Mouse (Mus musculus): ENCODE results near the gene Gm1113. TPM values are rescaled to one million over a fixed set of nuclear protein-coding genes. Genes with fewer than 3 reads are reported as not detected.

Gm1113 gene
- polyA plus RNA-seq, 1 experiment from 2014 or later: not detected

- H3K4me2 ChIP-seq (ENCODE audit: low read depth, severe bottlenecking): no peak overlapping the region
- ATAC-seq (ENCODE audit: insufficient number of reproducible peaks, low FRiP score, low TSS enrichment, low read depth): no peak
- no peak overlapping the region for H3K4me3 ChIP-seq (ENCODE audit: low read depth, low read length)
- H3K9ac ChIP-seq (ENCODE audit: low read length): 0 out of 2 replicates have a peak overlapping the region, but pooled peaks have one; percentile 19
- no peaks in the 10 kb centered on the region for H3K27me3 ChIP-seq (ENCODE audit: control insufficient read depth, insufficient read depth, low read length)
- H3K4me1 ChIP-seq (ENCODE audit: control insufficient read depth, insufficient read depth, low read length): peaks cover 22% of the 10 kb centered on the region
- DNase-seq (ENCODE audit: low spot score): no peak
- H3K27ac ChIP-seq (replicated peaks; ENCODE audit: low read depth, low read length): peak overlapping the region; percentile 50; the same call in 1 of the 2 replicates
- 80% methylated on average over 1 of the region's 1 CpGs for WGBS
- H3K36me3 ChIP-seq (ENCODE audit: control insufficient read depth, insufficient read depth, low read length): no peaks in the 10 kb centered on the region
- H3K9me3 ChIP-seq (ENCODE audit: control insufficient read depth, low read length): no peaks in the 10 kb centered on the region
Measured at GRCm38 (mm10) chr9:35522821-35523515, 4.9 kb upstream of the Gm1113 start.

- Histone ChIP-seq H3K27me3 (ENCODE audit: control insufficient read depth, insufficient read depth, low read length) (no peaks in the 10 kb centered on the region), H3K9ac (ENCODE audit: low read length) (no peak overlapping the region), H3K9me3 (ENCODE audit: control insufficient read depth, low read length) (no peaks in the 10 kb centered on the region), H3K4me2 (ENCODE audit: low read depth, severe bottlenecking) (no peak overlapping the region), H3K4me3 (ENCODE audit: low read depth, low read length) (no peak overlapping the region), H3K27ac (replicated peaks; ENCODE audit: low read depth, low read length) (no peak overlapping the region), H3K36me3 (ENCODE audit: control insufficient read depth, insufficient read depth, low read length) (no peaks in the 10 kb centered on the region), H3K4me1 (ENCODE audit: control insufficient read depth, insufficient read depth, low read length) (peaks cover 22% of the 10 kb centered on the region)
- ATAC-seq (ENCODE audit: insufficient number of reproducible peaks, low FRiP score, low TSS enrichment, low read depth) (no peak), DNase-seq (ENCODE audit: low spot score) (no peak)
- 72% methylated on average over 2 of the region's 2 CpGs for WGBS
Measured at GRCm38 (mm10) chr9:35522241-35522640, 4.2 kb upstream of the Gm1113 start.

GRCm38 (mm10) chr9:35520631-35521348 is 2.7 kb upstream of the Gm1113 start:
- ATAC-seq (ENCODE audit: insufficient number of reproducible peaks, low FRiP score, low TSS enrichment, low read depth): no peak
- H3K4me3 ChIP-seq (ENCODE audit: low read depth, low read length): no peak overlapping the region
- no peak for DNase-seq (ENCODE audit: low spot score)
- no peaks in the 10 kb centered on the region for H3K9me3 ChIP-seq (ENCODE audit: control insufficient read depth, low read length)
- no peak overlapping the region for H3K4me2 ChIP-seq (ENCODE audit: low read depth, severe bottlenecking)
- H3K4me1 ChIP-seq (ENCODE audit: control insufficient read depth, insufficient read depth, low read length): peaks cover 22% of the 10 kb centered on the region
- H3K27me3 ChIP-seq (ENCODE audit: control insufficient read depth, insufficient read depth, low read length): no peaks in the 10 kb centered on the region
- H3K9ac ChIP-seq (ENCODE audit: low read length): no peak overlapping the region
- H3K27ac ChIP-seq (replicated peaks; ENCODE audit: low read depth, low read length): no peak overlapping the region
- 81% methylated on average over 6 of the region's 6 CpGs for WGBS
- H3K36me3 ChIP-seq (ENCODE audit: control insufficient read depth, insufficient read depth, low read length): no peaks in the 10 kb centered on the region

GRCm38 (mm10) chr9:35516711-35517110 is 1.4 kb downstream of the Gm1113 start:
- H3K4me2 ChIP-seq (ENCODE audit: low read depth, severe bottlenecking): no peak overlapping the region
- H3K9me3 ChIP-seq (ENCODE audit: control insufficient read depth, low read length): no peaks in the 10 kb centered on the region
- no peaks in the 10 kb centered on the region for H3K27me3 ChIP-seq (ENCODE audit: control insufficient read depth, insufficient read depth, low read length)
- no peak overlapping the region for H3K4me3 ChIP-seq (ENCODE audit: low read depth, low read length)
- DNase-seq (ENCODE audit: low spot score) (no peak), ATAC-seq (ENCODE audit: insufficient number of reproducible peaks, low FRiP score, low TSS enrichment, low read depth) (no peak)
- H3K36me3 ChIP-seq (ENCODE audit: control insufficient read depth, insufficient read depth, low read length): no peaks in the 10 kb centered on the region
- H3K4me1 ChIP-seq (ENCODE audit: control insufficient read depth, insufficient read depth, low read length): peaks cover 3% of the 10 kb centered on the region; the same call in 1 of the 2 replicates
- 93% methylated on average over 16 of the region's 16 CpGs for WGBS
- H3K27ac ChIP-seq (replicated peaks; ENCODE audit: low read depth, low read length): no peak overlapping the region
- no peak overlapping the region for H3K9ac ChIP-seq (ENCODE audit: low read length)

- H3K4me2 ChIP-seq (ENCODE audit: low read depth, severe bottlenecking): no peak overlapping the region
- DNase-seq (ENCODE audit: low spot score) (no peak), ATAC-seq (ENCODE audit: insufficient number of reproducible peaks, low FRiP score, low TSS enrichment, low read depth) (no peak)
- no peaks in the 10 kb centered on the region for H3K27me3 ChIP-seq (ENCODE audit: control insufficient read depth, insufficient read depth, low read length)
- no peak overlapping the region for H3K27ac ChIP-seq (replicated peaks; ENCODE audit: low read depth, low read length)
- no peak overlapping the region for H3K4me3 ChIP-seq (ENCODE audit: low read depth, low read length)
- no peak overlapping the region for H3K9ac ChIP-seq (ENCODE audit: low read length)
- H3K4me1 ChIP-seq (ENCODE audit: control insufficient read depth, insufficient read depth, low read length): no peaks in the 10 kb centered on the region; the same call in 1 of the 2 replicates
- H3K9me3 ChIP-seq (ENCODE audit: control insufficient read depth, low read length): no peaks in the 10 kb centered on the region
- 88% methylated on average over 5 of the region's 5 CpGs for WGBS
- no peaks in the 10 kb centered on the region for H3K36me3 ChIP-seq (ENCODE audit: control insufficient read depth, insufficient read depth, low read length)
Measured at GRCm38 (mm10) chr9:35516182-35516581, 1.9 kb downstream of the Gm1113 start.

- DNase-seq (ENCODE audit: low spot score) (no peak), ATAC-seq (ENCODE audit: insufficient number of reproducible peaks, low FRiP score, low TSS enrichment, low read depth) (no peak)
- Histone ChIP-seq H3K4me1 (ENCODE audit: control insufficient read depth, insufficient read depth, low read length) (no peaks in the 10 kb centered on the region), H3K4me2 (ENCODE audit: low read depth, severe bottlenecking) (no peak overlapping the region), H3K4me3 (ENCODE audit: low read depth, low read length) (no peak overlapping the region), H3K36me3 (ENCODE audit: control insufficient read depth, insufficient read depth, low read length) (no peaks in the 10 kb centered on the region), H3K9ac (ENCODE audit: low read length) (no peak overlapping the region), H3K27me3 (ENCODE audit: control insufficient read depth, insufficient read depth, low read length) (no peaks in the 10 kb centered on the region), H3K27ac (replicated peaks; ENCODE audit: low read depth, low read length) (no peak overlapping the region), H3K9me3 (ENCODE audit: control insufficient read depth, low read length) (no peaks in the 10 kb centered on the region)
- 82% methylated on average over 4 of the region's 4 CpGs for WGBS
Measured at GRCm38 (mm10) chr9:35513900-35514299, 4.2 kb downstream of the Gm1113 start.

GRCm38 (mm10) chr9:35508234-35508633 is 9.8 kb downstream of the Gm1113 start:
- Histone ChIP-seq H3K4me2 (ENCODE audit: low read depth, severe bottlenecking) (no peak overlapping the region), H3K27ac (replicated peaks; ENCODE audit: low read depth, low read length) (peak overlapping the region; percentile 38; the same call in 1 of the 2 replicates), H3K27me3 (ENCODE audit: control insufficient read depth, insufficient read depth, low read length) (no peaks in the 10 kb centered on the region), H3K36me3 (ENCODE audit: control insufficient read depth, insufficient read depth, low read length) (peaks cover 4% of the 10 kb centered on the region), H3K4me1 (ENCODE audit: control insufficient read depth, insufficient read depth, low read length) (peaks cover 4% of the 10 kb centered on the region; the same call in 1 of the 2 replicates), H3K9me3 (ENCODE audit: control insufficient read depth, low read length) (no peaks in the 10 kb centered on the region), H3K9ac (ENCODE audit: low read length) (no peak overlapping the region), H3K4me3 (ENCODE audit: low read depth, low read length) (no peak overlapping the region)
- WGBS: 47% methylated on average over 8 of the region's 8 CpGs
- ATAC-seq (ENCODE audit: insufficient number of reproducible peaks, low FRiP score, low TSS enrichment, low read depth) (peak; percentile 33; the same call in 1 of the 2 replicates), DNase-seq (ENCODE audit: low spot score) (peak; percentile 55)

GRCm38 (mm10) chr9:35502361-35503000 is 15.6 kb downstream of the Gm1113 start:
- H3K27ac ChIP-seq (replicated peaks; ENCODE audit: low read depth, low read length): no peak overlapping the region
- peaks cover 6% of the 10 kb centered on the region for H3K36me3 ChIP-seq (ENCODE audit: control insufficient read depth, insufficient read depth, low read length)
- H3K9me3 ChIP-seq (ENCODE audit: control insufficient read depth, low read length): no peaks in the 10 kb centered on the region
- H3K4me1 ChIP-seq (ENCODE audit: control insufficient read depth, insufficient read depth, low read length): no peaks in the 10 kb centered on the region
- DNase-seq (ENCODE audit: low spot score) (no peak), ATAC-seq (ENCODE audit: insufficient number of reproducible peaks, low FRiP score, low TSS enrichment, low read depth) (no peak)
- no peaks in the 10 kb centered on the region for H3K27me3 ChIP-seq (ENCODE audit: control insufficient read depth, insufficient read depth, low read length)
- H3K9ac ChIP-seq (ENCODE audit: low read length): no peak overlapping the region
- 91% methylated on average over 10 of the region's 10 CpGs for WGBS
- no peak overlapping the region for H3K4me3 ChIP-seq (ENCODE audit: low read depth, low read length)
- no peak overlapping the region for H3K4me2 ChIP-seq (ENCODE audit: low read depth, severe bottlenecking)
